Mouse (Mus musculus) embryonic stem cell, embryonic (primary cell): ENCODE measurements at regions not wholly inside any gene's neighbourhood (a gene's known extent, or its start where the extent isn't known, plus 50 kb on each side); places are given as distances from the start of the nearest gene placed in this dataset.
"Not testable (repeated sequence)": the region's sequence is repeated elsewhere in the genome, so short reads cannot be mapped to it uniquely, and the experiment has no call there.

Source experiments
- CTCF ChIA-PET, 4 experiments: fragments of 300-600 bp in 2 of 4; fragments of 350-600 bp in 2 of 4; sonication (Branson Sonifier 250); formaldehyde crosslinking; loops; one replicate each; lab custom pipeline; 2022; ENCODE audit warnings: inconsistent platforms in 2 of 4; lab: Charles Lee
- POLR2A ChIA-PET, 4 experiments: fragments of 300-600 bp in 2 of 4; fragments of 350-600 bp in 2 of 4; sonication (Branson Sonifier 250); formaldehyde crosslinking; loops; one replicate each; lab custom pipeline; 2022; ENCODE audit warnings: antibody characterized with exemption in 4 of 4, inconsistent platforms in 1 of 4; lab: Charles Lee

- ChIA-PET CTCF (no interaction called here), POLR2A (no interaction called here)
Measured at GRCm38 (mm10) chr6:102780830-102781229, 207.9 kb upstream of the Cntn3 start.

- POLR2A ChIA-PET, result no interaction called here
- CTCF ChIA-PET, result no interaction called here
Measured at GRCm38 (mm10) chr6:102774580-102774979, 201.7 kb upstream of the Cntn3 start.

GRCm38 (mm10) chr6:102762357-102762756, 189.5 kb upstream of the Cntn3 start:
- POLR2A ChIA-PET, result no interaction called here

GRCm38 (mm10) chr6:102755010-102755409, 182.1 kb upstream of the Cntn3 start:
- ChIA-PET CTCF (no interaction called here), POLR2A (no interaction called here)

More at GRCm38 (mm10) chr6:102762357-102762756, 189.5 kb upstream of the Cntn3 start:
- CTCF ChIA-PET, result no interaction called here

- POLR2A ChIA-PET, result not testable (repeated sequence)
Measured at GRCm38 (mm10) chr6:102750161-102750560, 177.3 kb upstream of the Cntn3 start.

DNA sequence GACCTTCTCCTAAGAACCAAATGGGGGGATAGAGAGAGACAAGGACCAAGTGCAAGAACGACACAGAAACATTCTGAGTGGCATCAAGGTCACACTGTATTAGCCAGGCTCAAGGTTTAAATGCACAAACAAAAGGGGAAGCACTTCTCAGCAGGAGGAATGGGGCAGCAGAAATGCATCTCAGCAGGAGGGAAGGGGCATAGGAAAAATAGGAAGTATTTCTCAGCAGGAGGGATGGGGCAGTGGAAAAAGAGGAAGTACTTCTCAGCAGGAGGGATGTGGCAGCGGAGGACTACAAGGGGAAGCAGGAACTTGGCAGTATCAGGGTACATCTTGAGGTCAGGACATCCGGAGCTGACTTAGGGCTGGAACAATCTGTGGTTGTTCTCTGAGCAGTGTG, 173.5 kb upstream of the Cntn3 start:
- POLR2A ChIA-PET, result interaction anchor here in 1 of 4 experiments (0.9 kb wide), 1 partner anchor 13 kb away, joined by 3 read pairs; no protein-coding TSS in a partner anchor
- CTCF ChIA-PET, result not testable (repeated sequence)

More at GRCm38 (mm10) chr6:102750161-102750560, 177.3 kb upstream of the Cntn3 start:
- CTCF ChIA-PET, result not testable (repeated sequence)

DNA sequence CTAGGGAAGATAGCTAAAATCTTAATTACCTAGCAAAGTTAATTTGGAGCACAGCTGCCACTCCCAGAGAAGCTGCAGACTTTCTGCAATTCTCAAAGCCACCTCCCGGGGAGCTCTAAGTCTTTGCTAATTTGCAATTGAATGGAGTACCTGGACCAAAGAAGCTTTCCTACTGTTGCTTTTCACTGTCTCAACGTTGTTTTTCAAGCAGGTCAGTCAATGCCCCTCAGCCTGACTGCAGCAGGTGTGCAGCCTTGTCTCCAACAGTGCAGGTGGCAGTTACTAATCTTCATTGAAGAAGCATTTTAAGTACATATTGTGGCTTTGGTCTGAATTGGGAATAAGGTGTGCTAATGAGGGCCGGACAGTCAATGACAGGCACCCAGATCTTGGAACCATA, 164.3 kb upstream of the Cntn3 start:
- CTCF ChIA-PET, result interaction anchor here in 2 of 4 experiments (0.5 to 0.9 kb wide), 4 partner anchors 14 to 1009 kb away, joined by 3 to 5 read pairs (median 4); no protein-coding TSS in a partner anchor

GRCm38 (mm10) chr6:102733751-102734150, 160.8 kb upstream of the Cntn3 start:
- POLR2A ChIA-PET, result interaction anchor here in 2 of 4 experiments (1.1 to 1.6 kb wide), 2 partner anchors 11 to 13 kb away, joined by 3 to 4 read pairs; no protein-coding TSS in a partner anchor

More for the DNA sequence above, 164.3 kb upstream of the Cntn3 start:
- POLR2A ChIA-PET, result interaction anchor here in 2 of 4 experiments (0.9 to 1.5 kb wide), 5 partner anchors 9 to 71 kb away, joined by 3 read pairs; no protein-coding TSS in a partner anchor

GRCm38 (mm10) chr6:102731995-102732394, 159.1 kb upstream of the Cntn3 start:
- CTCF ChIA-PET, result no interaction called here
- POLR2A ChIA-PET, result interaction anchor here in 1 of 4 experiments (1.4 kb wide), 1 partner anchor 19 kb away, joined by 5 read pairs; no protein-coding TSS in a partner anchor

More at GRCm38 (mm10) chr6:102733751-102734150, 160.8 kb upstream of the Cntn3 start:
- CTCF ChIA-PET, result no interaction called here

- CTCF ChIA-PET, result no interaction called here
Measured at GRCm38 (mm10) chr6:102725751-102726150, 152.8 kb upstream of the Cntn3 start.

DNA sequence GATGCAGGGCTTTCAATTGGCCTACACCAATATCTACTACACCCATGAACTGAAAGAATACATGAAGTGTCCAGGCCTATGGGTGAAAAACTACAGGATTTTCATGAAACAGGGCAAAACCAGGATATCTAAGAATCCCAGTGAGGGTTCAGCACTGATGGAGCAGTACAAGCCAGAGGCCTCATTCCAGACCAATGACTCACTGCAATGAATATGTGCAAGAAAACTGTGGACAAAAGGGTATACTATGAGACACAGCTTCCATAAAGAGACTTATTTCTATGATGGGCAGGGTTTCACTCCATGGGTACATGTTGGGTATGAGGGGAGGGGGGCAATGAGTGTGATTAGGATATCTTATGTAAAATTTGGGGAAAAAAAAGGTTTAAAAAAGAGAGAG, 151.4 kb upstream of the Cntn3 start:
- CTCF ChIA-PET, result no interaction called here
- POLR2A ChIA-PET, result interaction anchor here in 1 of 4 experiments (1.6 kb wide), 1 partner anchor 13 kb away, joined by 3 read pairs; no protein-coding TSS in a partner anchor

More at GRCm38 (mm10) chr6:102725751-102726150, 152.8 kb upstream of the Cntn3 start:
- POLR2A ChIA-PET, result interaction anchor here in 1 of 4 experiments (1.6 kb wide), 1 partner anchor 11 kb away, joined by 3 read pairs; no protein-coding TSS in a partner anchor

DNA sequence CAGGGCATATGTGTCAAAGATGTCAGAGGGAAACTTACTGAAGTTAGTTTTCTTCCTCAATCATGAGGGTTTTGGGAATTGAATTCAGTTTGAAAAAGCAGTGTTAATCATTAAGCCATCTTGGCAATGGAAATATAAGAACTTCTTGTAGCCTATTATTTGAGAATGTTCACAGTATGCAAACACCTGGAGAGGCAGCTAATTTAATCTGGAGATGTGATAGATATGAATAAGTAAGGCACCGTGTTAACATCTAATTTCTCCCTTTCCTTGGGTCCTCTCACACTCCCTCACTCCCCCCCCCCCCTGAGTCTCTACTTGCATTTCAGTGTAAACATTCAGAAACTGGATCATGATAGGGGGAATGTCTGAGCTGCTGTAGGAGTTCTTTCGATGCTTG, 134.0 kb upstream of the Cntn3 start:
- CTCF ChIA-PET, result no interaction called here
- POLR2A ChIA-PET, result interaction anchor here in 1 of 4 experiments (0.7 kb wide), 1 partner anchor 23 kb away, joined by 5 read pairs; no protein-coding TSS in a partner anchor
